ENCODE assay signal across 12 mouse cellular contexts in the genomic region with DNA sequence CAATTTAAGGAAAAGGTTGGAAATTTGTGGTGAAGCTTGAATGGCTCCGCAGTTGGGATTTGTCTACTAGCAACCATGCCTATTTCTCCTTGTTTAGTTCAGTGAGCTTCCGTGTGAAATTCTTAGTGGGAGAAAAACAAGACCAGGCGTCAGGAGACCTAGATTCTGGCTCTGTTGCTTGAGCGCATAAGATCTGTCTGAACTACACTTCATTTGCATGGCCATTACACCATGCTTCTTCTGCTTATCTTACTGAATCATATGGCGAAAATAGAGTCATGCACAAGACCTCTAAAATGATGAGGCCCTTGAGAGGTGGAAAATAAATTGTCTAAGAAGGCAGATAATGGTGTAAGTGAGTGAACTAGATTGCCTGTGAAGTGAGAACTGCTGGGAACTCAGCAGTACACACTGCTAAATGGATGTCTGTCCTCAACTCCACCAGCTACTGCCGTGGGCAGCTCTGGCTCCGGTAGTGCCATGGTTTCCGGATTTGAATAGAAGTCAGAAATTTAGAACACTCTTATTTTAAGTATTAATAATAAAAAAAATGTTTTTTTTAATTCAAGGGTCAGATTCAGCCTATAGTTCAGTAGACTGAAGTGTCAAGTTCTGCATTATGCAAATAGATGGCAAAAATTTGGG. TPM values are rescaled to one million over a fixed set of nuclear protein-coding genes. Genes with fewer than 3 reads are reported as not detected.
A peak's percentile ranks its signal among the peaks of the same experiment; 100 is the strongest.
DNase-seq lines count a peak whose midpoint lies in the region; ATAC-seq and TF ChIP-seq lines count a peak whose summit lies in the region.
"Had no signal": no experiment of that assay in that cellular context is flagged by ENCODE, and none has a peak within 500 bp of the region (broad histone marks: within the 10 kb centered on the region; RNA-seq: fewer than 3 reads in every experiment).

No protein-coding gene starts in this region.

- no peak overlapping the region for H3K4me2 ChIP-seq in hindbrain, embryonic 14.5 days (replicated peaks)
- H3K4me2 ChIP-seq in hindbrain, embryonic 13.5 days: no peak overlapping the region
- no peak overlapping the region for H3K4me2 ChIP-seq in stomach, embryonic 14.5 days (replicated peaks; ENCODE audit: low read depth, low read length)
- H3K4me2 ChIP-seq in stomach, postnatal 0 days (replicated peaks; ENCODE audit: low read depth): no peak overlapping the region
- H3K4me2 ChIP-seq in intestine, embryonic 16.5 days (ENCODE audit: low read depth, low read length): no peak overlapping the region

- H3K27me3 ChIP-seq in hindbrain, embryonic 14.5 days (ENCODE audit: control insufficient read depth, insufficient read depth, low read length): no peaks in the 10 kb centered on the region
- no peaks in the 10 kb centered on the region for H3K27me3 ChIP-seq in hindbrain, embryonic 13.5 days
- no peaks in the 10 kb centered on the region for H3K27me3 ChIP-seq in stomach, embryonic 14.5 days (ENCODE audit: control insufficient read depth, insufficient read depth, low read length)
- no peaks in the 10 kb centered on the region for H3K27me3 ChIP-seq in stomach, postnatal 0 days (ENCODE audit: control insufficient read depth, insufficient read depth, low read length)
- no peaks in the 10 kb centered on the region for H3K27me3 ChIP-seq in intestine, embryonic 16.5 days (replicated peaks; ENCODE audit: control insufficient read depth, insufficient read depth, low read length)

- ATAC-seq in hindbrain, embryonic 14.5 days (ENCODE audit: low FRiP score): no peak
- no peak for ATAC-seq in hindbrain, embryonic 13.5 days (ENCODE audit: low FRiP score)
- ATAC-seq in stomach, embryonic 14.5 days (ENCODE audit: insufficient number of reproducible peaks, insufficient read depth, low FRiP score, low read depth): no peak
- no peak for ATAC-seq in stomach, postnatal 0 days (ENCODE audit: low FRiP score, low TSS enrichment)
- ATAC-seq in intestine, embryonic 16.5 days: no peak

- H3K27ac ChIP-seq in hindbrain, embryonic 14.5 days: no peak overlapping the region
- no peak overlapping the region for H3K27ac ChIP-seq in hindbrain, embryonic 13.5 days
- H3K27ac ChIP-seq in stomach, embryonic 14.5 days (ENCODE audit: low read length): peak overlapping the region; percentile 100; the same call in 1 of the 2 replicates
- no peak overlapping the region for H3K27ac ChIP-seq in stomach, postnatal 0 days (replicated peaks)
- H3K27ac ChIP-seq in intestine, embryonic 16.5 days (ENCODE audit: low read length): 0 out of 2 replicates have a peak overlapping the region, but pooled peaks have one; percentile 99

- no peak overlapping the region for H3K4me3 ChIP-seq in hindbrain, embryonic 14.5 days (replicated peaks; ENCODE audit: low read length)
- H3K4me3 ChIP-seq in hindbrain, embryonic 13.5 days: no peak overlapping the region
- no peak overlapping the region for H3K4me3 ChIP-seq in stomach, embryonic 14.5 days (ENCODE audit: low read depth, low read length)
- H3K4me3 ChIP-seq in stomach, postnatal 0 days (ENCODE audit: low read depth, low read length): no peak overlapping the region
- no peak overlapping the region for H3K4me3 ChIP-seq in intestine, embryonic 16.5 days (ENCODE audit: low read length)

- H3K9ac ChIP-seq in hindbrain, embryonic 14.5 days: 0 out of 2 replicates have a peak overlapping the region, but pooled peaks have one; percentile 96
- no peak overlapping the region for H3K9ac ChIP-seq in hindbrain, embryonic 13.5 days
- no peak overlapping the region for H3K9ac ChIP-seq in stomach, embryonic 14.5 days (replicated peaks; ENCODE audit: low read depth, low read length)
- H3K9ac ChIP-seq in stomach, postnatal 0 days (ENCODE audit: low read length): no peak overlapping the region
- no peak overlapping the region for H3K9ac ChIP-seq in intestine, embryonic 16.5 days (ENCODE audit: low read depth, low read length)

- peaks cover 30% of the 10 kb centered on the region for H3K4me1 ChIP-seq in hindbrain, embryonic 14.5 days (replicated peaks; ENCODE audit: control insufficient read depth, insufficient read depth, low read length)
- peaks cover 41% of the 10 kb centered on the region for H3K4me1 ChIP-seq in hindbrain, embryonic 13.5 days (replicated peaks)
- peaks cover 21% of the 10 kb centered on the region for H3K4me1 ChIP-seq in stomach, embryonic 14.5 days (ENCODE audit: control insufficient read depth, insufficient read depth, low read length)
- 0 out of 2 replicates have a peak, but pooled peaks cover 3% of the 10 kb centered on the region for H3K4me1 ChIP-seq in stomach, postnatal 0 days (replicated peaks; ENCODE audit: control insufficient read depth, insufficient read depth)
- H3K4me1 ChIP-seq in intestine, embryonic 16.5 days (ENCODE audit: control insufficient read depth, insufficient read depth, low read length): peaks cover 25% of the 10 kb centered on the region

- DNase-seq in hindbrain, embryonic 14.5 days (ENCODE audit: low spot score): no peak
- no peak for DNase-seq in stomach, postnatal 0 days (ENCODE audit: low spot score)
- DNase-seq in gastrocnemius, adult 18-20 months (ENCODE audit: low spot score): no peak
- DNase-seq in right cerebral cortex, adult 2 months (ENCODE audit: low spot score in 2 of 2): no peak
- no peak for DNase-seq in right cerebral cortex, postnatal 4 days
- DNase-seq: kidney, adult 2 months had no signal

- H3K9me3 ChIP-seq in hindbrain, embryonic 14.5 days (ENCODE audit: control insufficient read depth, low read length): no peaks in the 10 kb centered on the region
- H3K9me3 ChIP-seq in hindbrain, embryonic 13.5 days: no peaks in the 10 kb centered on the region
- no peaks in the 10 kb centered on the region for H3K9me3 ChIP-seq in stomach, embryonic 14.5 days (ENCODE audit: control insufficient read depth, low read depth, low read length)
- H3K9me3 ChIP-seq in stomach, postnatal 0 days (ENCODE audit: control insufficient read depth, low read length): no peaks in the 10 kb centered on the region
- no peaks in the 10 kb centered on the region for H3K9me3 ChIP-seq in intestine, embryonic 16.5 days (ENCODE audit: control insufficient read depth, low read length)

- H3K36me3 ChIP-seq in hindbrain, embryonic 14.5 days (replicated peaks; ENCODE audit: control insufficient read depth, insufficient read depth): no peaks in the 10 kb centered on the region
- no peaks in the 10 kb centered on the region for H3K36me3 ChIP-seq in hindbrain, embryonic 13.5 days
- H3K36me3 ChIP-seq in stomach, embryonic 14.5 days (ENCODE audit: control insufficient read depth, insufficient read depth, low read length): no peaks in the 10 kb centered on the region
- H3K36me3 ChIP-seq in stomach, postnatal 0 days (ENCODE audit: control insufficient read depth, insufficient read depth, low read length): no peaks in the 10 kb centered on the region
- H3K36me3 ChIP-seq in intestine, embryonic 16.5 days (ENCODE audit: control insufficient read depth, insufficient read depth, low read length): no peaks in the 10 kb centered on the region

- TF ChIP-seq EP300 in stomach, postnatal 0 days (optimal IDR thresholded peaks at IDR 0.05): no peak

- WGBS in hindbrain, embryonic 14.5 days: 90% methylated on average over 8 of the region's 8 CpGs
- 90% methylated on average over 8 of the region's 8 CpGs for WGBS in hindbrain, embryonic 13.5 days
- 91% methylated on average over 8 of the region's 8 CpGs for WGBS in stomach, embryonic 14.5 days
- 89% methylated on average over 8 of the region's 8 CpGs for WGBS in stomach, postnatal 0 days
- WGBS in intestine, embryonic 16.5 days: 90% methylated on average over 8 of the region's 8 CpGs

- TF ChIP-seq CTCF in stomach, postnatal 0 days (IDR thresholded peaks at IDR 0.05; ENCODE audit: low read depth): no peak

RNA-seq across cellular contexts. Expression of a gene that starts 1.2 kb away (rescaled TPM):
- polyA plus RNA-seq in hindbrain, embryonic 14.5 days (2014; fragmentation: Nextera tagmentation; extraction: Ambion mirVana): 26.4 and 28.7 TPM in 2 replicates
- 30.5 and 33.1 TPM in 2 replicates for polyA plus RNA-seq in hindbrain, embryonic 13.5 days (2015; fragmentation: Nextera tagmentation; extraction: Ambion mirVana)
- polyA plus RNA-seq in stomach, embryonic 14.5 days (2014; fragmentation: Nextera tagmentation; extraction: Ambion mirVana): 30.8 and 32.8 TPM in 2 replicates
- 18.1 and 18.5 TPM in 2 replicates for polyA plus RNA-seq in stomach, postnatal 0 days (2015; fragmentation: Nextera tagmentation; extraction: Ambion mirVana)
- polyA plus RNA-seq in intestine, embryonic 16.5 days (2015; fragmentation: Nextera tagmentation; extraction: Ambion mirVana): 19.7 and 20.5 TPM in 2 replicates
- total RNA-seq in gastrocnemius, adult 18-20 months (2021): 10 to 100 TPM; 11.1 to 14.4 TPM

RNA-seq across cellular contexts. Expression of a gene that starts 6.2 kb away (rescaled TPM):
- polyA plus RNA-seq in hindbrain, embryonic 14.5 days (2014; fragmentation: Nextera tagmentation; extraction: Ambion mirVana): 0.29 and 0.37 TPM in 2 replicates
- 0.79 and 0.84 TPM in 2 replicates for polyA plus RNA-seq in hindbrain, embryonic 13.5 days (2015; fragmentation: Nextera tagmentation; extraction: Ambion mirVana)
- 0.62 and 2.0 TPM in 2 replicates for polyA plus RNA-seq in stomach, embryonic 14.5 days (2014; fragmentation: Nextera tagmentation; extraction: Ambion mirVana)
- polyA plus RNA-seq in stomach, postnatal 0 days (2015; fragmentation: Nextera tagmentation; extraction: Ambion mirVana): 4.6 and 4.9 TPM in 2 replicates
- polyA plus RNA-seq in intestine, embryonic 16.5 days (2015; fragmentation: Nextera tagmentation; extraction: Ambion mirVana): 99.0 and 118 TPM in 2 replicates
- 1 to 10 TPM in 1 of 2 experiments, under 1 TPM in 1; 0.84 to 1.2 TPM for total RNA-seq in gastrocnemius, adult 18-20 months (2021)
- total RNA-seq: common myeloid progenitor, adult 5-6 weeks; left cerebral cortex, postnatal 10 days had no signal

RNA-seq across cellular contexts. Expression of a gene that starts 20.6 kb away (rescaled TPM):
- not detected in 2 replicates for polyA plus RNA-seq in hindbrain, embryonic 14.5 days (2014; fragmentation: Nextera tagmentation; extraction: Ambion mirVana)
- polyA plus RNA-seq in hindbrain, embryonic 13.5 days (2015; fragmentation: Nextera tagmentation; extraction: Ambion mirVana): not detected in 2 replicates
- polyA plus RNA-seq in stomach, embryonic 14.5 days (2014; fragmentation: Nextera tagmentation; extraction: Ambion mirVana): not detected in 2 replicates
- not detected in 2 replicates for polyA plus RNA-seq in stomach, postnatal 0 days (2015; fragmentation: Nextera tagmentation; extraction: Ambion mirVana)
- polyA plus RNA-seq in intestine, embryonic 16.5 days (2015; fragmentation: Nextera tagmentation; extraction: Ambion mirVana): not detected in 2 replicates
- total RNA-seq in gastrocnemius, adult 18-20 months (2021): not detected
- total RNA-seq: common myeloid progenitor, adult 5-6 weeks; gastrocnemius, adult 8-10 months; left cerebral cortex, postnatal 10 days had no signal
- polyA plus RNA-seq: kidney, adult 2 months had no signal

RNA-seq across cellular contexts. Expression of a gene that starts 37.2 kb away (rescaled TPM):
- 67.2 and 68.8 TPM in 2 replicates for polyA plus RNA-seq in hindbrain, embryonic 14.5 days (2014; fragmentation: Nextera tagmentation; extraction: Ambion mirVana)
- polyA plus RNA-seq in hindbrain, embryonic 13.5 days (2015; fragmentation: Nextera tagmentation; extraction: Ambion mirVana): 76.8 and 83.1 TPM in 2 replicates
- polyA plus RNA-seq in stomach, embryonic 14.5 days (2014; fragmentation: Nextera tagmentation; extraction: Ambion mirVana): 116 and 118 TPM in 2 replicates
- polyA plus RNA-seq in stomach, postnatal 0 days (2015; fragmentation: Nextera tagmentation; extraction: Ambion mirVana): 32.9 and 36.4 TPM in 2 replicates
- 52.0 and 53.0 TPM in 2 replicates for polyA plus RNA-seq in intestine, embryonic 16.5 days (2015; fragmentation: Nextera tagmentation; extraction: Ambion mirVana)
- 10 to 100 TPM in 1 of 2 experiments, 1 to 10 TPM in 1; 7.8 to 13.7 TPM for total RNA-seq in gastrocnemius, adult 18-20 months (2021)

Comparison
In these comparisons a context has a peak if more than half of its experiments do, and no peak if none do; other contexts are left out.
1. H3K27ac ChIP-seq: peak in stomach, embryonic 14.5 days (single experiment) and intestine, embryonic 16.5 days (single experiment); none in hindbrain, embryonic 14.5 days (single experiment), hindbrain, embryonic 13.5 days (single experiment) and stomach, postnatal 0 days (single experiment).
2. RNA of a gene that starts 6.2 kb away (polyA plus RNA-seq): 99.0 to 118 TPM in intestine, embryonic 16.5 days; 4.6 to 4.9 TPM in stomach, postnatal 0 days, 0.79 to 0.84 TPM in hindbrain, embryonic 13.5 days, 0.62 to 2.0 TPM in stomach, embryonic 14.5 days and 0.29 to 0.37 TPM in hindbrain, embryonic 14.5 days; every median in the first group is over 10 times any median in the second.